Mouse (Mus musculus) kidney, embryonic 14.5 days (tissue): ENCODE results near the gene Tspan18. TPM values are rescaled to one million over a fixed set of nuclear protein-coding genes. Genes with fewer than 3 reads are reported as not detected.

ENCODE experiments used
- ATAC-seq: fragments of 200-750 bp; cut with Nextera tagmentation; 2 replicates; pipeline ENCODE4 v1.8.0; 2017; ENCODE audit warnings: moderate number of reproducible peaks, mild to moderate bottlenecking, moderate TSS enrichment, moderate library complexity; ENCODE audit not compliant: low FRiP score, low TSS enrichment
- H3K27ac ChIP-seq: fragments of 300-500 bp; sonication (generic); 2 replicates; pipeline ENCODE4 v1.5.1; 2014; ENCODE audit warnings: low read depth, mild to moderate bottlenecking, low read length, moderate library complexity, mixed read lengths
- H3K27me3 ChIP-seq: fragments of 300-500 bp; sonication (generic); 2 replicates; pipeline ENCODE4 v1.6.1; 2014; ENCODE audit warnings: mild to moderate bottlenecking, low read length; ENCODE audit not compliant: control insufficient read depth, insufficient read depth
- H3K36me3 ChIP-seq: fragments of 300-500 bp; sonication (generic); 2 replicates; pipeline ENCODE4 v1.6.1; 2014; ENCODE audit warnings: low read length, mixed read lengths; ENCODE audit not compliant: control insufficient read depth, insufficient read depth
- H3K4me1 ChIP-seq: fragments of 300-500 bp; sonication (generic); 2 replicates; pipeline ENCODE4 v1.6.1; 2014; ENCODE audit warnings: low read length, mixed read lengths; ENCODE audit not compliant: control insufficient read depth, insufficient read depth
- H3K4me2 ChIP-seq: fragments of 300-500 bp; sonication (generic); replicated peaks from 2 replicates; pipeline ENCODE4 v1.6.1; 2014; ENCODE audit warnings: low read depth, mild to moderate bottlenecking, low read length
- H3K4me3 ChIP-seq: fragments of 300-500 bp; sonication (generic); 2 replicates; pipeline ENCODE4 v1.5.1; 2014; ENCODE audit warnings: mild to moderate bottlenecking, low read length
- H3K9ac ChIP-seq: fragments of 300-500 bp; sonication (generic); 2 replicates; pipeline ENCODE4 v1.6.1; 2014; ENCODE audit warnings: low read depth, mild to moderate bottlenecking, low read length, moderate library complexity
- H3K9me3 ChIP-seq: fragments of 300-500 bp; sonication (generic); 2 replicates; pipeline ENCODE4 v1.6.1; 2016; ENCODE audit warnings: low read length; ENCODE audit not compliant: control insufficient read depth
- WGBS: fragments of 180-500 bp; shearing (Covaris S2); extraction: QIAGEN DNeasy Blood & Tissue Kit; methylation state at CpG from one replicate; pipeline ENCODE4 v1.1.7; 2014; 5-methylcytosine and 5-hydroxymethylcytosine counted together
- polyA plus RNA-seq: library from polyadenylated mRNA; unstranded; fragments of >200 nt; fragmentation: Nextera tagmentation; extraction: Ambion mirVana; gene quantifications from 2 replicates; pipeline ENCODE4 v1.2.1, GENCODE M21; 2014

Gene Tspan18
- polyA plus RNA-seq, 1 experiment from 2014 or later = 49.2 TPM

GRCm38 (mm10) chr2:93256735-93257405, 77.4 kb downstream of the Tspan18 start:
- peaks cover 39% of the 10 kb centered on the region for H3K4me1 ChIP-seq
- no peak for ATAC-seq
- peak overlapping the region; percentile 65; the same call in 1 of the 2 replicates for H3K27ac ChIP-seq
- 60% methylated on average over 8 of the region's 8 CpGs for WGBS
- H3K9ac ChIP-seq = no peak overlapping the region
- no peaks in the 10 kb centered on the region for H3K27me3 ChIP-seq
- H3K9me3 ChIP-seq = no peaks in the 10 kb centered on the region
- H3K4me3 ChIP-seq = no peak overlapping the region
- no peaks in the 10 kb centered on the region for H3K36me3 ChIP-seq
- H3K4me2 ChIP-seq = no peak overlapping the region

DNA sequence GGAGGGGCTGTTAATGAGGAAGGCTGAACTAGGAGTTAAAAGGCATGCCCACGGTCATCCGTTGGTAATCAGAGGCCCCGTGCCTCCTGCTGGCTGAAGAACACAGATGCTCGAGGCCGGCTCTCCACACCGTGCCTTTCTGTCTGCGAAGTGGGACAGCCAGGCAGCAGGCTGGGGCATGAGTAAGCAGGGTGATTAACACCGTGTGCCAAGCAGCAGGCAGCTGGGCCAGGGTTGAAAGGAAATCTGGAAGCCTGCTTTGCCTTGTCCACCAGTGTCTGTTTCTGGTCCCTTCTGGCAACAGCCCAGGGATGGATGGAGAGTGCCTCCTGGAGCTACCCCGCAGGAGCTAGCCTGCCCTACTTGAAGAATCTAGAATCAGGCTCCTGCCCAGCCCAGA, 81.9 kb downstream of the Tspan18 start:
- no peak overlapping the region for H3K4me2 ChIP-seq
- no peaks in the 10 kb centered on the region for H3K9me3 ChIP-seq
- H3K9ac ChIP-seq = no peak overlapping the region
- 27% methylated on average over 9 of the region's 9 CpGs for WGBS
- peaks cover 19% of the 10 kb centered on the region; the same call in 1 of the 2 replicates for H3K4me1 ChIP-seq
- H3K36me3 ChIP-seq = no peaks in the 10 kb centered on the region
- no peak for ATAC-seq
- no peak overlapping the region for H3K27ac ChIP-seq
- H3K27me3 ChIP-seq = no peaks in the 10 kb centered on the region
- no peak overlapping the region for H3K4me3 ChIP-seq

GRCm38 (mm10) chr2:93250611-93251010, 83.7 kb downstream of the Tspan18 start:
- no peak for ATAC-seq
- H3K9me3 ChIP-seq = no peaks in the 10 kb centered on the region
- H3K27me3 ChIP-seq = no peaks in the 10 kb centered on the region
- peaks cover 13% of the 10 kb centered on the region; the same call in 1 of the 2 replicates for H3K4me1 ChIP-seq
- no peak overlapping the region for H3K27ac ChIP-seq
- 91% methylated on average over 7 of the region's 7 CpGs for WGBS
- no peak overlapping the region for H3K4me2 ChIP-seq
- no peak overlapping the region for H3K9ac ChIP-seq
- no peaks in the 10 kb centered on the region for H3K36me3 ChIP-seq
- H3K4me3 ChIP-seq = no peak overlapping the region

- no peaks in the 10 kb centered on the region for H3K27me3 ChIP-seq
- H3K9me3 ChIP-seq = no peaks in the 10 kb centered on the region
- WGBS = 61% methylated on average over 6 of the region's 6 CpGs
- no peaks in the 10 kb centered on the region; the same call in 1 of the 2 replicates for H3K36me3 ChIP-seq
- no peak overlapping the region for H3K27ac ChIP-seq
- ATAC-seq = no peak
- H3K9ac ChIP-seq = no peak overlapping the region
- H3K4me3 ChIP-seq = no peak overlapping the region
- H3K4me2 ChIP-seq = no peak overlapping the region
- peaks cover 13% of the 10 kb centered on the region; the same call in 1 of the 2 replicates for H3K4me1 ChIP-seq
Observed at GRCm38 (mm10) chr2:93249058-93249457, 85.2 kb downstream of the Tspan18 start.

GRCm38 (mm10) chr2:93244090-93244443, 90.2 kb downstream of the Tspan18 start:
- no peak for ATAC-seq
- peaks cover 16% of the 10 kb centered on the region for H3K4me1 ChIP-seq
- 80% methylated on average over 8 of the region's 8 CpGs for WGBS
- no peaks in the 10 kb centered on the region; the same call in 1 of the 2 replicates for H3K36me3 ChIP-seq
- H3K9me3 ChIP-seq = no peaks in the 10 kb centered on the region
- H3K27ac ChIP-seq = no peak overlapping the region
- no peaks in the 10 kb centered on the region for H3K27me3 ChIP-seq
- no peak overlapping the region for H3K9ac ChIP-seq
- H3K4me2 ChIP-seq = no peak overlapping the region
- no peak overlapping the region for H3K4me3 ChIP-seq

DNA sequence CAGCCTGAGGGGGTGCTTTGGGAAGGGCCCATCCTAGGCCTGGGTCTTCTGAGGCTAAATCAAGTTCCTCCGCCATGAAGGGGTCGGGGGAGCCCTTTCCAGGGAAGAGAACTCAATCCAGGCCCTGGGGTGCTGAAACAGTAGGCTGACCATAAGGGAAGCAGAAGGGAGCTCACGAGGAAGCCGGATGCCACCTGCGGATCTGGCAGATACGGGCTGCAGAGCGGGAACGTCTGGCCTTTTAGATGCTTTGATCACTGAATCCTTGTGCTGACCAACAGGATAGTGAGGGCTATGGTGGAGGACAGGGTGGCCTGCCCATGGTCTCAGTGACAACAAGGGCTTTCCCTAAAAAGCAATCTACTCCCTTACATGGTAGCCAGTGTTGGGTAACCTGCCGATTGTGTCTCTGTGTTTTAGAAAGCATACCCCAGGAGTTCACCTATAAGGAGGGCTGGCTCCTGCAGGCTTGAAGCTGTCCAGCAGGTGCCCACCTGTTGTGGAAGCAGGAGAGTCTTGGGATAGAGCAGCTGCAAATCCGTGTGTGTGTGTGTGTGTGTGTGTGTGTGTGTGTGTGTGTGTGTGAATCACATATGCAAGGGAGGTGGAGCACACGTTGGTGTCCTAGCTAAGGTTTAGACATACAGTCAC, 90.7 kb downstream of the Tspan18 start:
- no peaks in the 10 kb centered on the region for H3K27me3 ChIP-seq
- no peak for ATAC-seq
- 67% methylated on average over 9 of the region's 11 CpGs for WGBS
- no peaks in the 10 kb centered on the region for H3K9me3 ChIP-seq
- H3K4me1 ChIP-seq = peaks cover 11% of the 10 kb centered on the region
- H3K4me3 ChIP-seq = no peak overlapping the region
- H3K4me2 ChIP-seq = no peak overlapping the region
- H3K9ac ChIP-seq = no peak overlapping the region
- no peaks in the 10 kb centered on the region; the same call in 1 of the 2 replicates for H3K36me3 ChIP-seq
- H3K27ac ChIP-seq = no peak overlapping the region

- Histone ChIP-seq H3K27ac (no peak overlapping the region), H3K9ac (no peak overlapping the region), H3K9me3 (no peaks in the 10 kb centered on the region), H3K27me3 (no peaks in the 10 kb centered on the region), H3K36me3 (no peaks in the 10 kb centered on the region; the same call in 1 of the 2 replicates), H3K4me3 (no peak overlapping the region), H3K4me1 (peaks cover 21% of the 10 kb centered on the region), H3K4me2 (no peak overlapping the region)
- 80% methylated on average over 5 of the region's 5 CpGs for WGBS
- no peak for ATAC-seq
Observed at GRCm38 (mm10) chr2:93242166-93242565, 92.1 kb downstream of the Tspan18 start.

GRCm38 (mm10) chr2:93238864-93239263, 95.4 kb downstream of the Tspan18 start:
- ATAC-seq = no peak
- WGBS = 87% methylated on average over 6 of the region's 6 CpGs
- Histone ChIP-seq H3K4me2 (no peak overlapping the region), H3K27ac (no peak overlapping the region), H3K9ac (no peak overlapping the region), H3K4me1 (peaks cover 23% of the 10 kb centered on the region), H3K36me3 (no peaks in the 10 kb centered on the region), H3K9me3 (peaks cover 4% of the 10 kb centered on the region; the same call in 1 of the 2 replicates), H3K4me3 (no peak overlapping the region), H3K27me3 (no peaks in the 10 kb centered on the region)

DNA sequence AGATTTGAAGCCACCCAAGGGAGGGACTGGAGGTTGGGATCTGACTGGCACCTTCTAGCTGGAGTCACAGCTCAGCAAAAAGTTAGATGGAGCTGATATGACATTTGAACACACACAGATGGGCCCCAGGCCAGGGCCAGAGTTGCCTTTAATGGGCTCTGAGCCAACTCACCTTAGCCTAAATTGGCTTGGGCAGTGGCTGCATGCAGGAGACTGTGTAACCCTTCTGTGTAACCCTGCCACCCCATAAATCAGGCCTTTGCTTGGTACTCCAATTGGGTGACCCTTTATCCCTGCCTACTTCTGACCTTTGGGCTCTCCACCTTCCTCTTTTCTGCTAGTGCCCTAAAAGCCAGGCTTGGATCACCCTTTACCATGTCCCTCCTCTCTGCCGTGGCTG, 97.2 kb downstream of the Tspan18 start:
- Histone ChIP-seq H3K27me3 (no peaks in the 10 kb centered on the region), H3K4me3 (no peak overlapping the region), H3K27ac (0 out of 2 replicates have a peak overlapping the region, but pooled peaks have one; percentile 17), H3K4me2 (no peak overlapping the region), H3K9ac (no peak overlapping the region), H3K9me3 (peaks cover 4% of the 10 kb centered on the region; the same call in 1 of the 2 replicates), H3K36me3 (no peaks in the 10 kb centered on the region), H3K4me1 (peaks cover 19% of the 10 kb centered on the region)
- 0 out of 2 replicates have a peak, but pooled peaks have one; percentile 44 for ATAC-seq
- WGBS = 64% methylated on average over 1 of the region's 1 CpGs
